Mouse (Mus musculus) heart, postnatal 0 days (tissue): Measurements from ENCODE around the gene Tsg101. TPM values are rescaled to one million over a fixed set of nuclear protein-coding genes. Genes with fewer than 3 reads are reported as not detected.
A peak's percentile ranks its signal among the peaks of the same experiment; 100 is the strongest.

Source experiments
- ATAC-seq: fragments of 200-750 bp; cut with Nextera tagmentation; 2 replicates; pipeline ENCODE4 v1.8.0; 2017; ENCODE audit warnings: low read depth, moderate number of reproducible peaks, moderate library complexity; ENCODE audit not compliant: insufficient read depth
- DNase-seq: peaks from one replicate; pipeline ENCODE4 v3.0.0-alpha.2; 2016; ENCODE audit warnings: low spot score
- H3K27ac ChIP-seq: fragments of 300-500 bp; sonication (generic); 2 replicates; pipeline ENCODE4 v1.5.1; 2014; ENCODE audit warnings: low read depth, mild to moderate bottlenecking
- H3K27me3 ChIP-seq: fragments of 300-500 bp; sonication (generic); 2 replicates; pipeline ENCODE4 v1.6.1; 2014; ENCODE audit warnings: low read length, mixed read lengths; ENCODE audit not compliant: control insufficient read depth, insufficient read depth
- H3K36me3 ChIP-seq: fragments of 300-500 bp; sonication (generic); replicated peaks from 2 replicates; pipeline ENCODE4 v1.6.1; 2014; ENCODE audit warnings: low read length, mixed read lengths; ENCODE audit not compliant: control insufficient read depth, insufficient read depth
- H3K4me1 ChIP-seq: fragments of 300-500 bp; sonication (generic); 2 replicates; pipeline ENCODE4 v1.6.1; 2014; ENCODE audit warnings: antibody characterized with exemption; ENCODE audit not compliant: control insufficient read depth, insufficient read depth
- H3K4me2 ChIP-seq: fragments of 300-500 bp; sonication (generic); 2 replicates; pipeline ENCODE4 v1.6.1; 2014; ENCODE audit warnings: low read depth, mild to moderate bottlenecking, low read length, moderate library complexity
- H3K4me3 ChIP-seq: fragments of 300-500 bp; sonication (generic); 2 replicates; pipeline ENCODE4 v1.5.1; 2014; ENCODE audit warnings: low read depth, low read length
- H3K9ac ChIP-seq: fragments of 300-500 bp; sonication (generic); replicated peaks from 2 replicates; pipeline ENCODE4 v1.6.1; 2014; ENCODE audit warnings: low read depth, low read length, mixed read lengths
- H3K9me3 ChIP-seq: fragments of 300-500 bp; sonication (generic); replicated peaks from 2 replicates; pipeline ENCODE4 v1.6.1; 2016; ENCODE audit warnings: low read length; ENCODE audit not compliant: control insufficient read depth
- CTCF ChIP-seq: IDR thresholded peaks from 2 replicates; pipeline ENCODE4 v1.5.1; 2016; ENCODE audit warnings: antibody characterized with exemption, control low read depth, low read depth
- EP300 ChIP-seq: IDR thresholded peaks from 2 replicates; pipeline ENCODE4 v1.6.1; 2016; ENCODE audit warnings: antibody characterized with exemption, low read depth
- WGBS: fragments of 180-500 bp; shearing (Covaris S2); extraction: QIAGEN DNeasy Blood & Tissue Kit; methylation state at CpG from one replicate; pipeline ENCODE4 v1.1.7; 2014; 5-methylcytosine and 5-hydroxymethylcytosine counted together
- polyA plus RNA-seq: library from polyadenylated mRNA; unstranded; fragments of >200 nt; fragmentation: Nextera tagmentation; extraction: Ambion mirVana; gene quantifications from 2 replicates; pipeline ENCODE4 v1.2.1, GENCODE M21; 2015
- total RNA-seq: library from RNA; depleted of rRNA; stranded (reverse); fragments of >200 nt; gene quantifications from 2 replicates; pipeline ENCODE4 v1.2.3, GENCODE M21; 2014; ENCODE audit warnings: low replicate concordance

The Tsg101 gene
- total and polyA plus RNA-seq, 2 experiments from 2014 or later: 116 to 164 TPM

DNA sequence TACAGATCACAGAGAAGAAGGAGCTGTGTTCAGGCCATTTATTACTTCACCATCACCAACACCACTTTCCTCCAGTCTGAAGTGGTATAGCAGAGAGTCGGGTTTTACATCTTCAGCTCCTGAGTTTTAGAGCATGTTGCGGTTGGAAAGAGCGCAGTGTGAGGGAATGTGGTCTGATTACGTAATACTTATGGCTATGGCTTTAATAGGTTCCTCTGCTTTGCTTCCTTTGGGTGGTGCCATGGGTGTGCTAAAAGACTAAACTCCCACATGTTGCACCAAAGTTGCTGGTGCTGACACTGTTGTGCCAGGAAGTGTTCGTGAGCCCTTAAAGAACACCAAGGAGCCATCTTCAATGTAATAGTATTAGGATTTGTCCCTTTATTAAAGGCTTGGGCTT lies 8.5 kb upstream of the Tsg101 start:
- H3K4me2 ChIP-seq: no peak overlapping the region
- DNase-seq (no peak), ATAC-seq (no peak)
- no peak overlapping the region for H3K4me3 ChIP-seq
- no peaks in the 10 kb centered on the region for H3K4me1 ChIP-seq
- WGBS: 87% methylated on average over 5 of the region's 5 CpGs
- H3K27ac ChIP-seq: no peak overlapping the region
- peaks cover 27% of the 10 kb centered on the region for H3K36me3 ChIP-seq
- no peaks in the 10 kb centered on the region for H3K27me3 ChIP-seq
- H3K9me3 ChIP-seq: no peaks in the 10 kb centered on the region
- no peak overlapping the region for H3K9ac ChIP-seq
- TF ChIP-seq CTCF (no peak), EP300 (no peak)

DNA sequence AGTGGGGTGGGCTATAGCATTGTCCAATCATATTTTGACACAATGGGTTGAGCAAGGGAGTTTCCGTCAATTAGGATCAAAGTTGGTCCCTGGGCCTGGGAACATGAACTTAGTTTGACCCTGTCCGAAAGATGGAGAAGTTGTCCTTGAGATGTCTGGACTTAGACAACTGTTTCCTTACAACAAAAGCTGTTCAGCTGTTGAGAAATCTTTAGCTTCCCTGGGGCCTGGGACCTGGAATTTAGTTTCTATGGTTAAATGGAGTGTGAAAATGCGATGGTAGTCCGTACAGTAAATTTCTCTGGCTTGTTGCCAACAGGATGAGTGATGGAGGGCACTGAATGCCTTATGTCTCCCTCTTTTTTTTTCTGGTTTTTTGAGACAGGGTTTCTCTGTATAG lies 2.3 kb upstream of the Tsg101 start:
- Histone ChIP-seq H3K27ac (no peak overlapping the region), H3K4me3 (no peak overlapping the region), H3K4me1 (peaks cover 22% of the 10 kb centered on the region), H3K36me3 (peaks cover 4% of the 10 kb centered on the region; the same call in 1 of the 2 replicates), H3K9ac (no peak overlapping the region), H3K4me2 (no peak overlapping the region), H3K27me3 (no peaks in the 10 kb centered on the region), H3K9me3 (no peaks in the 10 kb centered on the region)
- DNase-seq: no peak
- 65% methylated on average over 4 of the region's 4 CpGs for WGBS
- no peak for ATAC-seq
- no peak for TF ChIP-seq EP300
- TF ChIP-seq CTCF: no peak

DNA sequence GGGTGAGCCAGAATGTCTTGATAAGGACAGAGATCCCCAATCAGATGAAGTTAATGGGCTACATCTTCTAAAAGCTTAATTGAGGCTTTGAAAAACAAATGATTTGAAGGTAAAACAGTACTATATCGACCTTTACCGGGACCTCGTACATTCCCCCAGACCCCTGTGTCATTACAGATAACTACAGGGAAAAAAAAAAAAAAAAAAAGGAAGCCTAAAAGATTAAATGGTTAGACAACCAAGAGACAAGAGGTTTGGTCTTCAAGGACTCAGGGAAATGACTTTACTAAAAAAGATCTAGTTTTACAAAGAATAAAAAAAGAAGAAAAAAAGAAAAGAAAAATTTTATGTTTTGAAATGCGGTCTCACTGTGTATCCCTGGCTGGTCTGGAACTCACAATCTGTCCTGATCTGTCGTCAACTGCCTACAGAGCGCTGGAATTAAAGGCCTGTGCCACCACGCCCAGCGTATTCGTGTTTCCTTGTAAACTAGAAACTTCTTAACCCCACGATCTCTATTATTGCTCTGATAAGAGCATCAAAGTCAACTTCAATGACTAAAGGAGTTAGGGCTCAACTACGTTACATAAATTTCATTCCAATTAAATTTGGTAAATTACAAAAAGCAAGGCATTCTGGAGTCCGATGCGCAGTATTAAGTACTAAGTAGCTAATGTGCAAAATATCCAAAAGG lies 944 bp downstream of the Tsg101 start:
- no peak for TF ChIP-seq EP300
- TF ChIP-seq CTCF: no peak
- peak overlapping the region; percentile 73 for H3K4me3 ChIP-seq
- no peaks in the 10 kb centered on the region for H3K27me3 ChIP-seq
- no peak for ATAC-seq
- peak overlapping the region; percentile 94 for H3K27ac ChIP-seq
- H3K36me3 ChIP-seq: no peaks in the 10 kb centered on the region
- no peak for DNase-seq
- H3K4me1 ChIP-seq: peaks cover 22% of the 10 kb centered on the region
- H3K9ac ChIP-seq: peak overlapping the region; percentile 67
- no peaks in the 10 kb centered on the region for H3K9me3 ChIP-seq
- peak overlapping the region; percentile 70 for H3K4me2 ChIP-seq
- WGBS: 8% methylated on average over 13 of the region's 13 CpGs

- Histone ChIP-seq H3K36me3 (peaks cover 13% of the 10 kb centered on the region), H3K4me2 (no peak overlapping the region), H3K27me3 (no peaks in the 10 kb centered on the region), H3K27ac (no peak overlapping the region), H3K9me3 (no peaks in the 10 kb centered on the region), H3K4me1 (peaks cover 22% of the 10 kb centered on the region), H3K9ac (no peak overlapping the region), H3K4me3 (no peak overlapping the region)
- TF ChIP-seq CTCF: no peak
- TF ChIP-seq EP300: no peak
- DNase-seq (no peak), ATAC-seq (no peak)
- WGBS: 87% methylated on average over 3 of the region's 3 CpGs
These were observed 3.4 kb downstream of the Tsg101 start for GRCm38 (mm10) chr7:46916376-46916775.

GRCm38 (mm10) chr7:46911250-46911649 lies 8.5 kb downstream of the Tsg101 start:
- Histone ChIP-seq H3K36me3 (peaks cover 64% of the 10 kb centered on the region), H3K4me2 (no peak overlapping the region), H3K9ac (no peak overlapping the region), H3K27me3 (no peaks in the 10 kb centered on the region), H3K4me3 (no peak overlapping the region), H3K4me1 (no peaks in the 10 kb centered on the region), H3K27ac (no peak overlapping the region), H3K9me3 (no peaks in the 10 kb centered on the region)
- no peak for DNase-seq
- WGBS: 86% methylated on average over 3 of the region's 3 CpGs
- TF ChIP-seq EP300: no peak
- no peak for TF ChIP-seq CTCF
- no peak for ATAC-seq

GRCm38 (mm10) chr7:46899343-46899742 lies 20.4 kb downstream of the Tsg101 start:
- TF ChIP-seq EP300 (no peak), CTCF (no peak)
- WGBS: 67% methylated on average over 3 of the region's 3 CpGs
- Histone ChIP-seq H3K27me3 (no peaks in the 10 kb centered on the region), H3K27ac (no peak overlapping the region), H3K9me3 (no peaks in the 10 kb centered on the region), H3K4me3 (no peak overlapping the region), H3K4me2 (no peak overlapping the region), H3K9ac (no peak overlapping the region), H3K36me3 (peaks cover 63% of the 10 kb centered on the region), H3K4me1 (no peaks in the 10 kb centered on the region; the same call in 1 of the 2 replicates)
- ATAC-seq (no peak), DNase-seq (no peak)
